ENCODE assay signal across 12 mouse cellular contexts in the genomic region with DNA sequence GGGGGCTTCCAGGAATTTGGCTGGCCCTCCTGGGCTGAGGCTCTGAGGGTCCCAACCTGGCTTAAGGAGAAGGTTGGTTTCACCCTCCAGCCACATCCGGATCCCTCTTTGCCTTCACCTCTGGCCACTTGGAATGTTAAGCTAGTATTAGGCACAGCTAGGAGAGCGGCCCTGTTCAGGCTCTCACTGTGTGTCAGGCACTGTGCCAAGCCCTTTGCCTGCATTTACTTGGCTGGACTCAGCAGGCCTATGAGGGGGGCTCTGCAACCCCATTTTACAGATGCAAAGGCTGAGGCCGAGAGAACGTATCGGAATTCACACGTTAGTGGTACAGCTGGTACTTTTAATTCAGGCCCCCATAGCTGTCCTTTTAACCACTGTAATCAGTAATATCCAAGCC. TPM values are rescaled to one million over a fixed set of nuclear protein-coding genes. Genes with fewer than 3 reads are reported as not detected.
DNase-seq lines count a peak whose midpoint lies in the region; ATAC-seq and TF ChIP-seq lines count a peak whose summit lies in the region.
"Had no signal": no experiment of that assay in that cellular context is flagged by ENCODE, and none has a peak within 500 bp of the region (broad histone marks: within the 10 kb centered on the region; RNA-seq: fewer than 3 reads in every experiment).

No protein-coding gene starts in this region.

- H3K9ac ChIP-seq in heart, embryonic 16.5 days (ENCODE audit: low read length) = no peak overlapping the region; the same call in 1 of the 2 replicates
- H3K9ac ChIP-seq in heart, embryonic 12.5 days = no peak overlapping the region
- H3K9ac ChIP-seq in forebrain, embryonic 13.5 days = 0 out of 2 replicates have a peak overlapping the region, but pooled peaks have one; percentile 35

- H3K9me3 ChIP-seq in heart, embryonic 16.5 days (replicated peaks; ENCODE audit: control insufficient read depth, low read length) = no peaks in the 10 kb centered on the region
- no peaks in the 10 kb centered on the region for H3K9me3 ChIP-seq in heart, embryonic 12.5 days (replicated peaks)
- H3K9me3 ChIP-seq in forebrain, embryonic 13.5 days (replicated peaks) = no peaks in the 10 kb centered on the region
- no peaks in the 10 kb centered on the region for H3K9me3 ChIP-seq in midbrain, embryonic 10.5 days (replicated peaks)

- peak; percentile 79 for DNase-seq in brain, embryonic 14.5 days (ENCODE audit: low read depth)
- DNase-seq in midbrain, embryonic 10.5 days (ENCODE audit: low spot score) = no peak
- DNase-seq in frontal cortex, adult 2 months (ENCODE audit: extremely low spot score in 1 of 2, low spot score in 1 of 2) = no peak
- DNase-seq in urinary bladder, postnatal 14 days (ENCODE audit: low spot score) = no peak
- no peak for DNase-seq in left cerebral cortex, postnatal 14 days (ENCODE audit: low spot score in 2 of 2)
- DNase-seq: adrenal gland, postnatal 36 days; gastrocnemius, postnatal 10 days; layer of hippocampus, postnatal 36 days; lung, postnatal 14 days had no signal

- TF ChIP-seq POLR2A in brain, embryonic 14.5 days (IDR thresholded peaks at IDR 0.05; ENCODE audit: borderline replicate concordance, extremely low read depth, insufficient read depth, insufficient read length, poor library complexity, severe bottlenecking) = no peak

- intact Hi-C loops in left cerebral cortex, postnatal 14 days (cut with DNase I) = no loop called here

- no peak overlapping the region for H3K4me3 ChIP-seq in heart, embryonic 16.5 days (ENCODE audit: low read length)
- H3K4me3 ChIP-seq in heart, embryonic 12.5 days = no peak overlapping the region
- H3K4me3 ChIP-seq in forebrain, embryonic 13.5 days = no peak overlapping the region
- H3K4me3 ChIP-seq in midbrain, embryonic 10.5 days = no peak overlapping the region

- H3K27me3 ChIP-seq in heart, embryonic 16.5 days (ENCODE audit: control insufficient read depth, insufficient read depth, low read length) = no peaks in the 10 kb centered on the region
- H3K27me3 ChIP-seq in heart, embryonic 12.5 days (replicated peaks) = no peaks in the 10 kb centered on the region
- H3K27me3 ChIP-seq in forebrain, embryonic 13.5 days = no peaks in the 10 kb centered on the region
- 0 out of 2 replicates have a peak, but pooled peaks cover 5% of the 10 kb centered on the region for H3K27me3 ChIP-seq in midbrain, embryonic 10.5 days (ENCODE audit: low read depth, poor library complexity, severe bottlenecking)

- H3K4me2 ChIP-seq in heart, embryonic 16.5 days (ENCODE audit: low read depth, low read length) = no peak overlapping the region
- no peak overlapping the region for H3K4me2 ChIP-seq in heart, embryonic 12.5 days
- H3K4me2 ChIP-seq in forebrain, embryonic 13.5 days = peak overlapping the region; percentile 55; the same call in 1 of the 2 replicates

- 79% methylated on average over 6 of the region's 6 CpGs for WGBS in heart, embryonic 16.5 days
- 89% methylated on average over 6 of the region's 6 CpGs for WGBS in heart, embryonic 12.5 days
- WGBS in forebrain, embryonic 13.5 days = 54% methylated on average over 6 of the region's 6 CpGs
- 79% methylated on average over 6 of the region's 6 CpGs for WGBS in midbrain, embryonic 10.5 days

- H3K36me3 ChIP-seq in heart, embryonic 16.5 days (ENCODE audit: control insufficient read depth, insufficient read depth) = no peaks in the 10 kb centered on the region
- H3K36me3 ChIP-seq in heart, embryonic 12.5 days = peaks cover 19% of the 10 kb centered on the region; the same call in 1 of the 2 replicates
- peaks cover 3% of the 10 kb centered on the region; the same call in 1 of the 2 replicates for H3K36me3 ChIP-seq in forebrain, embryonic 13.5 days (ENCODE audit: poor library complexity, severe bottlenecking)
- H3K36me3 ChIP-seq in midbrain, embryonic 10.5 days = peaks cover 12% of the 10 kb centered on the region; the same call in 1 of the 2 replicates

- no peak for ATAC-seq in heart, embryonic 16.5 days (replicated peaks; ENCODE audit: extremely low read depth, insufficient read depth, low FRiP score)
- no peak for ATAC-seq in heart, embryonic 12.5 days (ENCODE audit: insufficient number of reproducible peaks, low FRiP score)
- ATAC-seq in forebrain, embryonic 13.5 days = no peak

- H3K4me1 ChIP-seq in heart, embryonic 16.5 days (ENCODE audit: control insufficient read depth, insufficient read depth, low read length) = peaks cover 80% of the 10 kb centered on the region
- H3K4me1 ChIP-seq in heart, embryonic 12.5 days (replicated peaks) = peaks cover 100% of the 10 kb centered on the region
- H3K4me1 ChIP-seq in forebrain, embryonic 13.5 days = peaks cover 89% of the 10 kb centered on the region
- peaks cover 97% of the 10 kb centered on the region for H3K4me1 ChIP-seq in midbrain, embryonic 10.5 days

- TF ChIP-seq CTCF in brain, embryonic 14.5 days (IDR thresholded peaks at IDR 0.05; ENCODE audit: borderline replicate concordance, extremely low read depth, insufficient read depth, insufficient read length) = no peak

- H3K27ac ChIP-seq in heart, embryonic 16.5 days (ENCODE audit: low read length) = peak overlapping the region; percentile 49; the same call in 1 of the 2 replicates
- no peak overlapping the region for H3K27ac ChIP-seq in heart, embryonic 12.5 days (ENCODE audit: poor library complexity, severe bottlenecking)
- H3K27ac ChIP-seq in forebrain, embryonic 13.5 days = peak overlapping the region; percentile 87
- peak overlapping the region; percentile 87 for H3K27ac ChIP-seq in midbrain, embryonic 10.5 days (replicated peaks)

RNA-seq across cellular contexts. Expression of gene Ahdc1, which starts 12.6 kb away (rescaled TPM):
- 7.1 and 7.2 TPM in 2 replicates for polyA plus RNA-seq in heart, embryonic 16.5 days (2015; fragmentation: Nextera tagmentation; extraction: Ambion mirVana)
- 11.6 and 11.7 TPM in 2 replicates for polyA plus RNA-seq in heart, embryonic 12.5 days (2016; fragmentation: Nextera tagmentation; extraction: Ambion mirVana)
- 20.9 and 43.2 TPM in 2 replicates for polyA plus RNA-seq in brain, embryonic 14.5 days (2012; rRNA removed)
- polyA plus RNA-seq in forebrain, embryonic 13.5 days (2015; fragmentation: Nextera tagmentation; extraction: Ambion mirVana) = 7.3 and 8.1 TPM in 2 replicates
- 5.7 and 5.8 TPM in 2 replicates for polyA plus RNA-seq in midbrain, embryonic 10.5 days (2016; fragmentation: Nextera tagmentation; extraction: Ambion mirVana)
- 28.5 and 28.6 TPM in 2 replicates for polyA plus RNA-seq in frontal cortex, adult 2 months (2012; rRNA removed)
- 10 to 100 TPM; 78.4 to 81.6 TPM for total RNA-seq in left cerebral cortex, postnatal 14 days (2021)

RNA-seq across cellular contexts. Expression of gene Fgr, which starts 49.7 kb away (rescaled TPM):
- 0.70 and 1.4 TPM in 2 replicates for polyA plus RNA-seq in heart, embryonic 16.5 days (2015; fragmentation: Nextera tagmentation; extraction: Ambion mirVana)
- 0.19 and 0.23 TPM in 2 replicates for polyA plus RNA-seq in heart, embryonic 12.5 days (2016; fragmentation: Nextera tagmentation; extraction: Ambion mirVana)
- 0.09 and 0.15 TPM in 2 replicates for polyA plus RNA-seq in brain, embryonic 14.5 days (2012; rRNA removed)
- not detected in 2 replicates for polyA plus RNA-seq in forebrain, embryonic 13.5 days (2015; fragmentation: Nextera tagmentation; extraction: Ambion mirVana)
- polyA plus RNA-seq in midbrain, embryonic 10.5 days (2016; fragmentation: Nextera tagmentation; extraction: Ambion mirVana) = 0.05 and 0.10 TPM in 2 replicates
- 0.18 and 0.19 TPM in 2 replicates for polyA plus RNA-seq in frontal cortex, adult 2 months (2012; rRNA removed)
- not detected for total RNA-seq in left cerebral cortex, postnatal 14 days (2021)
